ENCODE assay signal across 1 mouse cellular context in genomic region chr7:24278771-24279170, GRCm38 (mm10). TPM values are rescaled to one million over a fixed set of nuclear protein-coding genes. Genes with fewer than 3 reads are reported as not detected.
"Had no signal": no experiment of that assay in that cellular context is flagged by ENCODE, and none has a peak within 500 bp of the region (broad histone marks: within the 10 kb centered on the region; RNA-seq: fewer than 3 reads in every experiment).

No protein-coding gene starts in this region.

RNA-seq across cellular contexts. Expression of gene Zfp93, which starts 8.6 kb away (rescaled TPM):
- total RNA-seq: monocyte, adult 5-6 weeks had no signal

RNA-seq across cellular contexts. Expression of gene Zfp108, which starts 24.2 kb away (rescaled TPM):
- total RNA-seq: monocyte, adult 5-6 weeks had no signal
